Mouse (Mus musculus): ENCODE measurements at regions not wholly inside any gene's neighbourhood (a gene's known extent, or its start where the extent isn't known, plus 50 kb on each side); places are given as distances from the start of the nearest gene placed in this dataset.

GRCm38 (mm10) chr8:103940958-103941532 is 160.4 kb upstream of the Cdh5 start:
- no peak for DNase-seq (ENCODE audit: low spot score in 2 of 2)

DNA sequence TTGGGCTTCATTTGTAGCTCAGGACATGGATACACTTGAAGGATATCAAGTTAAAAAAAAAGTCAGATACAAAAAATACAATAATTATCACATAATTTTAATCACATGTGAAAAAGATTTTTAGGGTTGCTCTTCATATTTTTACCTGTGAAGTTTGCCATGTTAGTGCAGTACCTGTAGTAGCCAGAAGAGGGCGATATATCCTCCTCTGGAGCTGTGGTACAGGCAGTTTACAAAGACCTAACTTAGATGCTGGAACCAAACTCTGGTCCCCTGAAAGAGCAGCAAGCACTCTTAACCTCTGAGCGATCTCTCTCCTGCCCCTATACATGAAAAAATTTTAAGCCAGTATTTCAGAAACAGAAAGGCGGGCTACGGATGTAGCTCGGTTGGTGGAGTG is 153.0 kb upstream of the Cdh5 start:
- no peak for DNase-seq (ENCODE audit: low spot score in 2 of 2)

GRCm38 (mm10) chr8:103950460-103950859 is 151.0 kb upstream of the Cdh5 start:
- no peak for DNase-seq (ENCODE audit: low spot score in 2 of 2)

- DNase-seq (ENCODE audit: low spot score in 2 of 2): no peak
Observed at GRCm38 (mm10) chr8:103953586-103953985, 147.8 kb upstream of the Cdh5 start.

GRCm38 (mm10) chr8:103955568-103956260 is 145.7 kb upstream of the Cdh5 start:
- no peak for DNase-seq (ENCODE audit: low spot score in 2 of 2)

DNA sequence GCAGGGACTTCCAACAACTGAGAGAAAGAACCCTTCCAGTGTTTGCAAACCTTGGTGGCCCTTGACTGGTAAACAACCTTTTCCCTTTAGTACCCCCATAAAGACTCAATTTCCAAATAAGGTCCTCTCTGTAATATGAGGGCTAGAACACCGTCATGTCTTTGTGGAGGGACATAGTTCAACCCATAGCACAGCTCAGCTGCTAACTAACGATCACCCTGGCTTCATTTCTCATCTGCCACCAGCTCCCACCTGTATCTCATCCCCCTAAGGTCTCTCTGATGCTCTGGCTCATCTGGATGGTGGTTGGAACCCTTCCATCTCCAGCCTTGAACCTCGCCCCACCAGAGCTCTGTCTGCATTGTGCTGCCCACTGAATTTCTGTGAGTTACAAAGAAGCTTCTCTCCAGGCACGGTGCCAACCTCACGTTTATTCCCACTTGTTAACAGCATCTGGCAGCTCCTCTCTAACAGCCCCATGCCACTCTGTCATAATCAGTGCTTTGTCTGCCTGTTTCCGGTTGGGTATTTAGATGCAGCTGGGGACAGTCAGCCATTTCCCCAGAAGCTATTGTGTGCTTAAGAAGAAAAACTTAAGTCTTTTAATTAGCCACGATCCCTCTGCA is 137.0 kb upstream of the Cdh5 start:
- no peak for DNase-seq (ENCODE audit: low spot score in 2 of 2)

GRCm38 (mm10) chr8:103969929-103970328 is 131.5 kb upstream of the Cdh5 start:
- DNase-seq (ENCODE audit: low spot score in 2 of 2): no peak

- DNase-seq (ENCODE audit: low spot score in 2 of 2): no peak
Observed at GRCm38 (mm10) chr8:103970511-103970910, 130.9 kb upstream of the Cdh5 start.

DNA sequence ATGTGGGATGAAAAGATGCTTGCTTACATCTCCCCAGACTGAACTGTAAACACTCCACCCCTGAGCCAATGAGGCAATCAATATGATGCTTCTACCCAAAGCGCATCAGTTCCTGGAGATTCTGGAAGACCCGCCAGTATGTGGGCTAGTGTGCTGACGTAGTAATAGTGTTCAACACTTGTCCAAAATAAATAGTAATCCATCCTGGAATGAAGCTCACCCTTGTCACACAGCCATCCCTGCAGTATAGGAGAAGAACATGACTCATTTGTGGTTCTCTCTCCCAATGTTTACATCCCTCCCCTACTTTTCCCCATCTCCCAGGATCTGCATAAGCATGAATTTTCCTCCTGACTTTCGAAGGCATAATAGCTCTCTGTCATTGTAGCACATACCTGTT is 130.5 kb upstream of the Cdh5 start:
- DNase-seq (ENCODE audit: low spot score in 2 of 2): no peak

- DNase-seq (ENCODE audit: low spot score in 2 of 2): no peak
Observed at GRCm38 (mm10) chr8:103976488-103976887, 124.9 kb upstream of the Cdh5 start.

DNA sequence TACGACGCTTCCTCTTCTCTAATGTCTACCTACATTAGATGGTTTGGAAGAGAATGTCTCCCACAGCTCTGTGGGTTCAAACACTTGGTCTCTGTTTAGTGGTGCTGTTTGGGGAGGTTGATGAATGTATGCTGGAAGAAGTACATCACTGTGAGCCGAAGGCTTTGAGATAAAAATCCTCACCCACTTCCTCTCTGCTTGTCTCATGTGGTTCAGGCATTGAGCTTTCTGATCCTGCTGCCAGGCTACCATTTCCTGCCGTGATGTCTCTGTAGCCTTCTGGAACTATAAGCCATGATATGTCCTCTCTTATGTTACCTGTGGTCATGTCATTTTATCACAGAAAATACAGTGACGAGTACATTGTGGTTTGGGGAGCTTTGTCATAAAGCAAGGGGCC is 122.5 kb upstream of the Cdh5 start:
- no peak for DNase-seq (ENCODE audit: low spot score in 2 of 2)

GRCm38 (mm10) chr8:103983860-103984594 is 117.4 kb upstream of the Cdh5 start:
- no peak for DNase-seq (ENCODE audit: low spot score in 2 of 2)

GRCm38 (mm10) chr8:103985640-103986039 is 115.8 kb upstream of the Cdh5 start:
- DNase-seq (ENCODE audit: low spot score in 2 of 2): no peak

- DNase-seq (ENCODE audit: low spot score in 2 of 2): no peak
Observed at GRCm38 (mm10) chr8:103993897-103994296, 107.5 kb upstream of the Cdh5 start.

DNA sequence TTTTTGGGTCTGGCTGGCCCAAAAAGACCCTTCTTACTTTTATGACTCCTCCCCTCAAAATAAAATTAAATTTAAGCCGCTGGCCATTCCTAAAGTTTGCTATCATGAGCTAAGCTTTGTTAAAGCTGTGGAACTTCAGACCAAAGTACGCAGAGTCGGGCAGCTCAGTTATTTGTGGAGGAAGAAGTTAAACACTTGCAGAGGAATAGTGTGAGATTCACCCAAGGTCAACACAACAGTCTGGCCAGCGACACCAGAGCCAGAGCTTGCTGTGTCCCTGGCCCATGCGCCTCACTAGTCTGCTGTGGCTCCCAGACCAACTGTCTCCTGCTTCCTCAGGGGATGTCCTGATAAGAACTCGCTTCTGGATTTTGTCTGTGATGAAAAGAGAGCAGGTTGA is 103.3 kb upstream of the Cdh5 start:
- no peak for DNase-seq (ENCODE audit: low spot score in 2 of 2)

- no peak for DNase-seq (ENCODE audit: low spot score in 2 of 2)
Observed at GRCm38 (mm10) chr8:104007209-104007608, 94.2 kb upstream of the Cdh5 start.

- no peak for DNase-seq (ENCODE audit: low spot score in 2 of 2)
Observed at GRCm38 (mm10) chr8:104008756-104009155, 92.7 kb upstream of the Cdh5 start.

DNA sequence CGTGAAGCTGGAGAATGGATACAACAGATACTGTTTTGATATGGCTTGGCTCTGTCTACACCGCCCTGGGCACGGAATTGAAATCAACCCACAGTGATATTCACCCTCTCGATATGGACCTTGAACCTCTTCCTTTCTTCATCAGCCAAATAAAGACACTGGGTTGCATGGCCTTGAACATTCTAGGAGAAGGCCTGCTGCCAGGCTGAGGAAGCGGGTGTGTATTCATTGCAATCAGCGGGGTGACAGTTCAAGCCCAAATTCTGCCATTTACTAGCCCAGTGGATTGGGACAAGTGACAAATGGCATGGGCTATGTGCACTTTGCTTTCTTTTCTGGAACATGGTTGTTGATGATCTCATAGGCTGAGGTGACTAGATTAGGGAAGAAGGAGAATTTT is 92.1 kb upstream of the Cdh5 start:
- DNase-seq (ENCODE audit: low spot score in 2 of 2): no peak

GRCm38 (mm10) chr8:104022231-104022630 is 79.2 kb upstream of the Cdh5 start:
- no peak for DNase-seq (ENCODE audit: low spot score in 2 of 2)

DNA sequence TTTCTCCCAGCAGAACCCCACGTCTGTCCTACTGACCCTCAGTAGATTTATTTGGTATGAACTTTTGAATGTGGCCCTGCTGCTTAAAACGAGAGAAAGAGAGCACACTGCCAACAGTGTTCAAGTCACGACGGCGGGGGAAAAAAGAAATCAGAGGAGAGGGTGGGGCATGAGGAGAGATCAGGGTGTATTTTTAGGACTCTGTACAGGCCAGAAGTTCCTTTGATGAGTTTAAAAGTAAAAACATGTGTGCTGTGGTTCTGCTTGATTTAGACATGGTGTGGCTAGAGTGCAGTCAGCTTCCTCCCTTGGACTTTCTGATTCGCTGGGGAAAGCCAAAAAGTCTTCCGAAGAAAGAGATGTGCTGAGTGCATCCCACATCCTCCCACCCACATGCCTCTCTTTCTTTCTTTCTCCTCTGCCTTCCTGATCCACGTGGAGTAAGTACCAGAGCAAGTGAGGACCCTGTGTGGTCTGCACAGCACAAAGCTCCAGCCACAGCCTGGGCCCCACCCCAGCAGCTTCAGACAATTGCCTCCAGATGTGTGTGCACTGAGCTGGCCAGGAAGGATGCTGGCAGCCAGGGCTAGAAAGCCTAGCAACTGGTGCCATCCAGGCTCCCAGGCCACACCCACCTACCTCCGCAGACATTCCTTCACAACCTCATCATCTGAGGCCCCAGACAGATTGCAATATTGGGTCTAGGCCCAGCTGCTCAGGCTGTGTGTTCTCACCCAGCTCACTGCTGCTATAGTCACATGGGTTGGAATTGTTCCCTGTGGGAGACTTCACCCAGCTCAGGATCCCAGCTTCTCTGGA is 78.5 kb upstream of the Cdh5 start:
- DNase-seq (ENCODE audit: low spot score in 2 of 2): peak in 1 of 2 experiments; percentile 9

DNA sequence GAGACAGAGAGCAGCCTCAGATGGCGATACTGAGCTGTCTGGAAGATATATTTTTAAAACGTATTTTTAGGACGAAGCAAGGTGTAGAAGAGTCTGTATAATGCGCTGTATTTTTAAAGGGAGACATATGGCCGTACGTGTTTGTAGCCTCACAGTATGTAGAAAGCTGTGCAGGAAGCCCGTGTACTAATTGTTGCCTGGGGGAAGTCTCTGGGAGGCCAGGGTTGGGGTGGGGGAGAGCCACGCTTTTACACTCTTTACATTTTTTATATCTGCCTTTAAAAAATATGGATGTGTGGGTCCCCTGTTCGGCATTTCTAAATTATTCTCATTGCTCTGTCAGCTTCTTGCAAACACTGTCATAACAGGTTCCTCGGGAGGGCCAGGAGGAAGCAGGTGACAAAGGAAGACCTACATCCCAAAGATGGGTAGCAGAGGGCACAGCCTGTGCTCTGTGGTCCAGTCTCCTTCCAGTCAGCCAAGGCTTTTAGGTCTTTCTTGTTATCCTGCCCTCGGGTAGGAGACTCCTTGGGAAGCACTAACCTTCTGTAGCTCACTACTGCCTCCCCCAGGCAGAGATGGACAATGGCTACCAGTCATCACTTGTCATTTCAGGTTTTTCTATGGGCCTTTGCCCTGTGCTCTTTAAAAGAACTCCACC is 74.1 kb upstream of the Cdh5 start:
- DNase-seq (ENCODE audit: low spot score in 2 of 2): no peak

Measured in urinary bladder, adult 18-20 months (tissue).